Mouse (Mus musculus): Measurements from ENCODE around the gene Nkx2-5. TPM values are rescaled to one million over a fixed set of nuclear protein-coding genes. Genes with fewer than 3 reads are reported as not detected.

Gene Nkx2-5
- polyA plus RNA-seq, 1 experiment from 2014 or later, result 4.6 TPM

- no peaks in the 10 kb centered on the region for H3K27me3 ChIP-seq
- 72% methylated on average over 11 of the region's 11 CpGs for WGBS
- no peak overlapping the region for H3K4me3 ChIP-seq
- H3K4me1 ChIP-seq, result peaks cover 3% of the 10 kb centered on the region; the same call in 1 of the 2 replicates
- ATAC-seq (ENCODE audit: borderline replicate concordance, extremely low read depth, low FRiP score, low TSS enrichment), result no peak
- no peak overlapping the region for H3K9ac ChIP-seq
- no peak overlapping the region for H3K4me2 ChIP-seq
- H3K36me3 ChIP-seq, result no peaks in the 10 kb centered on the region
- no peaks in the 10 kb centered on the region for H3K9me3 ChIP-seq
- no peak overlapping the region for H3K27ac ChIP-seq
Observed at GRCm38 (mm10) chr17:26874542-26874941, 29.7 kb upstream of the Nkx2-5 start.

- no peaks in the 10 kb centered on the region for H3K27me3 ChIP-seq
- no peaks in the 10 kb centered on the region for H3K36me3 ChIP-seq
- peaks cover 4% of the 10 kb centered on the region; the same call in 1 of the 2 replicates for H3K4me1 ChIP-seq
- ATAC-seq (ENCODE audit: borderline replicate concordance, extremely low read depth, low FRiP score, low TSS enrichment), result no peak; the same call in 1 of the 2 replicates
- peak overlapping the region; percentile 37 for H3K27ac ChIP-seq
- whole genome bisulfite sequencing, result 61% methylated on average over 8 of the region's 8 CpGs
- H3K9ac ChIP-seq, result no peak overlapping the region
- H3K9me3 ChIP-seq, result no peaks in the 10 kb centered on the region
- no peak overlapping the region for H3K4me3 ChIP-seq
- H3K4me2 ChIP-seq, result no peak overlapping the region
Observed at GRCm38 (mm10) chr17:26873502-26873901, 28.7 kb upstream of the Nkx2-5 start.

GRCm38 (mm10) chr17:26872870-26873269 lies 28.1 kb upstream of the Nkx2-5 start:
- ATAC-seq (ENCODE audit: borderline replicate concordance, extremely low read depth, low FRiP score, low TSS enrichment), result peak; percentile 69; the same call in 1 of the 2 replicates
- H3K4me1 ChIP-seq, result peaks cover 5% of the 10 kb centered on the region; the same call in 1 of the 2 replicates
- H3K9ac ChIP-seq, result no peak overlapping the region
- no peaks in the 10 kb centered on the region for H3K9me3 ChIP-seq
- H3K27ac ChIP-seq, result peak overlapping the region; percentile 37; the same call in 1 of the 2 replicates
- H3K36me3 ChIP-seq, result no peaks in the 10 kb centered on the region
- no peaks in the 10 kb centered on the region for H3K27me3 ChIP-seq
- H3K4me3 ChIP-seq, result no peak overlapping the region
- H3K4me2 ChIP-seq, result no peak overlapping the region
- WGBS, result 38% methylated on average over 3 of the region's 3 CpGs

- ATAC-seq (ENCODE audit: borderline replicate concordance, extremely low read depth, low FRiP score, low TSS enrichment), result no peak
- Histone ChIP-seq H3K4me2 (no peak overlapping the region), H3K27ac (no peak overlapping the region), H3K9ac (no peak overlapping the region), H3K36me3 (no peaks in the 10 kb centered on the region), H3K4me3 (no peak overlapping the region), H3K27me3 (no peaks in the 10 kb centered on the region), H3K4me1 (peaks cover 15% of the 10 kb centered on the region), H3K9me3 (no peaks in the 10 kb centered on the region)
- WGBS, result 25% methylated on average over 5 of the region's 5 CpGs
Observed at GRCm38 (mm10) chr17:26868756-26869155, 23.9 kb upstream of the Nkx2-5 start.

GRCm38 (mm10) chr17:26865156-26865555 lies 20.3 kb upstream of the Nkx2-5 start:
- WGBS, result 33% methylated on average over 6 of the region's 6 CpGs
- H3K4me1 ChIP-seq, result peaks cover 25% of the 10 kb centered on the region
- H3K36me3 ChIP-seq, result no peaks in the 10 kb centered on the region
- no peak overlapping the region for H3K4me3 ChIP-seq
- H3K27me3 ChIP-seq, result peaks cover 5% of the 10 kb centered on the region; the same call in 1 of the 2 replicates
- H3K9ac ChIP-seq, result no peak overlapping the region
- ATAC-seq (ENCODE audit: borderline replicate concordance, extremely low read depth, low FRiP score, low TSS enrichment), result no peak
- no peak overlapping the region for H3K4me2 ChIP-seq
- H3K9me3 ChIP-seq, result no peaks in the 10 kb centered on the region
- H3K27ac ChIP-seq, result no peak overlapping the region

GRCm38 (mm10) chr17:26864343-26864742 lies 19.5 kb upstream of the Nkx2-5 start:
- WGBS, result 23% methylated on average over 5 of the region's 5 CpGs
- ATAC-seq (ENCODE audit: borderline replicate concordance, extremely low read depth, low FRiP score, low TSS enrichment), result no peak
- H3K4me2 ChIP-seq, result no peak overlapping the region
- no peak overlapping the region for H3K27ac ChIP-seq
- no peaks in the 10 kb centered on the region for H3K9me3 ChIP-seq
- H3K36me3 ChIP-seq, result no peaks in the 10 kb centered on the region
- H3K4me3 ChIP-seq, result no peak overlapping the region
- peaks cover 12% of the 10 kb centered on the region for H3K27me3 ChIP-seq
- peaks cover 25% of the 10 kb centered on the region for H3K4me1 ChIP-seq
- H3K9ac ChIP-seq, result no peak overlapping the region

GRCm38 (mm10) chr17:26861793-26862192 lies 17.0 kb upstream of the Nkx2-5 start:
- Histone ChIP-seq H3K4me1 (peaks cover 22% of the 10 kb centered on the region), H3K27me3 (peaks cover 34% of the 10 kb centered on the region), H3K36me3 (no peaks in the 10 kb centered on the region), H3K4me2 (no peak overlapping the region), H3K4me3 (no peak overlapping the region), H3K9ac (no peak overlapping the region), H3K27ac (peak overlapping the region; percentile 64), H3K9me3 (no peaks in the 10 kb centered on the region)
- WGBS, result 28% methylated on average over 4 of the region's 4 CpGs
- ATAC-seq (ENCODE audit: borderline replicate concordance, extremely low read depth, low FRiP score, low TSS enrichment), result peak; percentile 66

GRCm38 (mm10) chr17:26861383-26861782 lies 16.6 kb upstream of the Nkx2-5 start:
- Histone ChIP-seq H3K36me3 (no peaks in the 10 kb centered on the region), H3K9ac (no peak overlapping the region), H3K9me3 (no peaks in the 10 kb centered on the region), H3K4me3 (no peak overlapping the region), H3K4me2 (no peak overlapping the region), H3K4me1 (peaks cover 22% of the 10 kb centered on the region), H3K27me3 (peaks cover 38% of the 10 kb centered on the region), H3K27ac (peak overlapping the region; percentile 64)
- ATAC-seq (ENCODE audit: borderline replicate concordance, extremely low read depth, low FRiP score, low TSS enrichment), result peak; percentile 89
- 5% methylated on average over 6 of the region's 6 CpGs for WGBS

GRCm38 (mm10) chr17:26860906-26861305 lies 16.1 kb upstream of the Nkx2-5 start:
- WGBS, result 18% methylated on average over 4 of the region's 4 CpGs

GRCm38 (mm10) chr17:26852262-26852661 lies 7.5 kb upstream of the Nkx2-5 start:
- Histone ChIP-seq H3K4me2 (no peak overlapping the region), H3K4me3 (no peak overlapping the region), H3K27ac (no peak overlapping the region), H3K36me3 (no peaks in the 10 kb centered on the region), H3K9me3 (no peaks in the 10 kb centered on the region), H3K4me1 (peaks cover 15% of the 10 kb centered on the region), H3K27me3 (peaks cover 90% of the 10 kb centered on the region), H3K9ac (no peak overlapping the region)
- ATAC-seq (ENCODE audit: borderline replicate concordance, extremely low read depth, low FRiP score, low TSS enrichment), result no peak
- WGBS, result 17% methylated on average over 4 of the region's 4 CpGs

More at GRCm38 (mm10) chr17:26860906-26861305, 16.1 kb upstream of the Nkx2-5 start:
- Histone ChIP-seq H3K4me3 (no peak overlapping the region), H3K4me2 (no peak overlapping the region), H3K9me3 (no peaks in the 10 kb centered on the region), H3K9ac (no peak overlapping the region), H3K36me3 (no peaks in the 10 kb centered on the region), H3K27ac (no peak overlapping the region), H3K4me1 (peaks cover 22% of the 10 kb centered on the region), H3K27me3 (peaks cover 43% of the 10 kb centered on the region)
- ATAC-seq (ENCODE audit: borderline replicate concordance, extremely low read depth, low FRiP score, low TSS enrichment), result peak; percentile 20; the same call in 1 of the 2 replicates

GRCm38 (mm10) chr17:26851136-26851460 lies 6.3 kb upstream of the Nkx2-5 start:
- H3K27me3 ChIP-seq, result peaks cover 88% of the 10 kb centered on the region
- no peaks in the 10 kb centered on the region for H3K9me3 ChIP-seq
- H3K27ac ChIP-seq, result no peak overlapping the region
- WGBS, result 12% methylated on average over 8 of the region's 8 CpGs
- no peaks in the 10 kb centered on the region for H3K36me3 ChIP-seq
- peak overlapping the region; percentile 52 for H3K4me2 ChIP-seq
- no peak overlapping the region for H3K9ac ChIP-seq
- peaks cover 15% of the 10 kb centered on the region for H3K4me1 ChIP-seq
- no peak for ATAC-seq (ENCODE audit: borderline replicate concordance, extremely low read depth, low FRiP score, low TSS enrichment)
- H3K4me3 ChIP-seq, result peak overlapping the region; percentile 22

- H3K36me3 ChIP-seq, result no peaks in the 10 kb centered on the region
- no peak overlapping the region for H3K9ac ChIP-seq
- H3K4me3 ChIP-seq, result peak overlapping the region; percentile 22
- WGBS, result under 1% methylated on average over 48 of the region's 48 CpGs
- no peak overlapping the region for H3K27ac ChIP-seq
- H3K4me1 ChIP-seq, result peaks cover 15% of the 10 kb centered on the region
- no peaks in the 10 kb centered on the region for H3K9me3 ChIP-seq
- H3K4me2 ChIP-seq, result peak overlapping the region; percentile 52
- ATAC-seq (ENCODE audit: borderline replicate concordance, extremely low read depth, low FRiP score, low TSS enrichment), result no peak
- peaks cover 88% of the 10 kb centered on the region for H3K27me3 ChIP-seq
Observed at GRCm38 (mm10) chr17:26850358-26851135, 5.7 kb upstream of the Nkx2-5 start.
